Comparison of ENCODE assay signal across 12 mouse cellular contexts in genomic region chr2:30846236-30846635, GRCm38 (mm10). TPM values are rescaled to one million over a fixed set of nuclear protein-coding genes. Genes with fewer than 3 reads are reported as not detected.
DNase-seq lines count a peak whose midpoint lies in the region; ATAC-seq and TF ChIP-seq lines count a peak whose summit lies in the region.
"Had no signal": no experiment of that assay in that cellular context is flagged by ENCODE, and none has a peak within 500 bp of the region (broad histone marks: within the 10 kb centered on the region; RNA-seq: fewer than 3 reads in every experiment).

No protein-coding gene starts in this region.

- H3K4me3 ChIP-seq in heart, embryonic 12.5 days = peak overlapping the region; percentile 82
- H3K4me3 ChIP-seq in lung, postnatal 0 days (ENCODE audit: low read depth, low read length) = no peak overlapping the region
- no peak overlapping the region for H3K4me3 ChIP-seq in forebrain, postnatal 0 days (ENCODE audit: low read depth, low read length)
- H3K4me3 ChIP-seq in neural tube, embryonic 14.5 days (ENCODE audit: low read depth, low read length) = no peak overlapping the region
- H3K4me3 ChIP-seq: erythroblast, embryonic 14.5 days had no signal

- TF ChIP-seq EP300 in lung, postnatal 0 days (IDR thresholded peaks at IDR 0.05) = no peak

- peak overlapping the region; percentile 98 for H3K9ac ChIP-seq in heart, embryonic 12.5 days
- no peak overlapping the region for H3K9ac ChIP-seq in lung, postnatal 0 days (replicated peaks; ENCODE audit: low read depth)
- H3K9ac ChIP-seq in forebrain, postnatal 0 days = no peak overlapping the region
- H3K9ac ChIP-seq in neural tube, embryonic 14.5 days (replicated peaks; ENCODE audit: low read depth, low read length) = no peak overlapping the region

- H3K27me3 ChIP-seq in heart, embryonic 12.5 days (replicated peaks) = 0 out of 2 replicates have a peak, but pooled peaks cover 4% of the 10 kb centered on the region
- peaks cover 15% of the 10 kb centered on the region; the same call in 1 of the 2 replicates for H3K27me3 ChIP-seq in lung, postnatal 0 days (replicated peaks; ENCODE audit: insufficient read depth, low read length)
- peaks cover 24% of the 10 kb centered on the region for H3K27me3 ChIP-seq in forebrain, postnatal 0 days (ENCODE audit: insufficient read depth, low read length)
- peaks cover 31% of the 10 kb centered on the region for H3K27me3 ChIP-seq in neural tube, embryonic 14.5 days (ENCODE audit: control insufficient read depth, insufficient read depth, low read length)

- no peaks in the 10 kb centered on the region for H3K36me3 ChIP-seq in heart, embryonic 12.5 days
- no peaks in the 10 kb centered on the region for H3K36me3 ChIP-seq in lung, postnatal 0 days (ENCODE audit: insufficient read depth, low read length)
- no peaks in the 10 kb centered on the region for H3K36me3 ChIP-seq in forebrain, postnatal 0 days (ENCODE audit: insufficient read depth)
- H3K36me3 ChIP-seq in neural tube, embryonic 14.5 days (ENCODE audit: control insufficient read depth, insufficient read depth, low read length) = no peaks in the 10 kb centered on the region

- H3K4me1 ChIP-seq in heart, embryonic 12.5 days (replicated peaks) = peaks cover 60% of the 10 kb centered on the region
- no peaks in the 10 kb centered on the region for H3K4me1 ChIP-seq in lung, postnatal 0 days (ENCODE audit: insufficient read depth, low read depth, low read length)
- no peaks in the 10 kb centered on the region for H3K4me1 ChIP-seq in forebrain, postnatal 0 days (ENCODE audit: insufficient read depth)
- H3K4me1 ChIP-seq in neural tube, embryonic 14.5 days (ENCODE audit: control insufficient read depth, insufficient read depth, low read length) = peaks cover 3% of the 10 kb centered on the region; the same call in 1 of the 2 replicates

- H3K4me2 ChIP-seq in heart, embryonic 12.5 days = peak overlapping the region; percentile 82
- H3K4me2 ChIP-seq in lung, postnatal 0 days (replicated peaks; ENCODE audit: low read depth, low read length) = peak overlapping the region; percentile 81; the same call in 1 of the 2 replicates
- H3K4me2 ChIP-seq in forebrain, postnatal 0 days (ENCODE audit: low read depth) = peak overlapping the region; percentile 79; the same call in 1 of the 2 replicates
- H3K4me2 ChIP-seq in neural tube, embryonic 14.5 days (ENCODE audit: low read depth, low read length) = 0 out of 2 replicates have a peak overlapping the region, but pooled peaks have one; percentile 62

- no peaks in the 10 kb centered on the region for H3K9me3 ChIP-seq in heart, embryonic 12.5 days (replicated peaks)
- H3K9me3 ChIP-seq in lung, postnatal 0 days (ENCODE audit: low read length) = no peaks in the 10 kb centered on the region
- H3K9me3 ChIP-seq in forebrain, postnatal 0 days (ENCODE audit: low read length) = no peaks in the 10 kb centered on the region
- no peaks in the 10 kb centered on the region for H3K9me3 ChIP-seq in neural tube, embryonic 14.5 days (ENCODE audit: control insufficient read depth, low read length)

- 54% methylated on average over 8 of the region's 8 CpGs for WGBS in heart, embryonic 12.5 days
- WGBS in lung, postnatal 0 days = 50% methylated on average over 8 of the region's 8 CpGs
- WGBS in forebrain, postnatal 0 days = 91% methylated on average over 8 of the region's 8 CpGs
- 81% methylated on average over 8 of the region's 8 CpGs for WGBS in neural tube, embryonic 14.5 days

- peak overlapping the region; percentile 87 for H3K27ac ChIP-seq in heart, embryonic 12.5 days (ENCODE audit: poor library complexity, severe bottlenecking)
- no peak overlapping the region for H3K27ac ChIP-seq in lung, postnatal 0 days (ENCODE audit: low read length)
- H3K27ac ChIP-seq in forebrain, postnatal 0 days (ENCODE audit: low read depth, low read length) = no peak overlapping the region
- H3K27ac ChIP-seq in neural tube, embryonic 14.5 days (ENCODE audit: low read depth, low read length) = no peak overlapping the region

- TF ChIP-seq CTCF in lung, postnatal 0 days (IDR thresholded peaks at IDR 0.05) = no peak
- TF ChIP-seq CTCF in forebrain, postnatal 0 days (IDR thresholded peaks at IDR 0.05; ENCODE audit: low read depth) = no peak

- no peak for ATAC-seq in heart, embryonic 12.5 days (ENCODE audit: insufficient number of reproducible peaks, low FRiP score)
- ATAC-seq in lung, postnatal 0 days = no peak
- ATAC-seq in forebrain, postnatal 0 days = no peak
- ATAC-seq in neural tube, embryonic 14.5 days (ENCODE audit: low read depth) = no peak
- ATAC-seq: CD4-positive, CD25-positive, alpha-beta regulatory T cell, adult 4 months had no signal

- no peak for DNase-seq in heart, adult 9 months (ENCODE audit: low spot score in 2 of 2)
- no peak for DNase-seq in lung, postnatal 0 days (ENCODE audit: low spot score)
- no peak for DNase-seq in lung, postnatal 4 days
- DNase-seq in forebrain, postnatal 0 days = no peak
- DNase-seq in retina, embryonic 14.5 days (ENCODE audit: low spot score) = no peak
- no peak for DNase-seq in adrenal gland, postnatal 14 days
- DNase-seq: right cerebral cortex, postnatal 14 days had no signal

RNA-seq across cellular contexts. Expression of gene Prrx2, which starts 11.5 kb away (rescaled TPM):
- 58.8 and 63.9 TPM in 2 replicates for polyA plus RNA-seq in heart, embryonic 12.5 days (2016; fragmentation: Nextera tagmentation; extraction: Ambion mirVana)
- polyA plus RNA-seq in lung, postnatal 0 days (2015; fragmentation: Nextera tagmentation; extraction: Ambion mirVana) = 2.9 and 4.3 TPM in 2 replicates
- total RNA-seq in forebrain, postnatal 0 days (2014; rRNA removed) = 2.5 and 4.1 TPM in 2 replicates
- polyA plus RNA-seq in forebrain, postnatal 0 days (2015; fragmentation: Nextera tagmentation; extraction: Ambion mirVana) = 3.6 and 3.7 TPM in 2 replicates
- polyA plus RNA-seq in neural tube, embryonic 14.5 days (2014; fragmentation: Nextera tagmentation; extraction: Ambion mirVana) = 0.70 and 0.99 TPM in 2 replicates
- total RNA-seq in adrenal gland, postnatal 14 days (2021) = 1.6 and 2.4 TPM in 2 replicates
- total RNA-seq: monocyte, adult 5-6 weeks had no signal
- polyA plus RNA-seq: CD4-positive, CD25-positive, alpha-beta regulatory T cell, adult 4 months; erythroblast, embryonic 14.5 days had no signal

RNA-seq across cellular contexts. Expression of gene Asb6, which starts 16.1 kb away (rescaled TPM):
- polyA plus RNA-seq in heart, embryonic 12.5 days (2016; fragmentation: Nextera tagmentation; extraction: Ambion mirVana) = 24.2 and 25.5 TPM in 2 replicates
- polyA plus RNA-seq in lung, postnatal 0 days (2015; fragmentation: Nextera tagmentation; extraction: Ambion mirVana) = 24.9 and 26.1 TPM in 2 replicates
- total RNA-seq in forebrain, postnatal 0 days (2014; rRNA removed) = 32.7 and 45.2 TPM in 2 replicates
- 31.3 and 36.0 TPM in 2 replicates for polyA plus RNA-seq in forebrain, postnatal 0 days (2015; fragmentation: Nextera tagmentation; extraction: Ambion mirVana)
- 35.9 and 36.9 TPM in 2 replicates for polyA plus RNA-seq in neural tube, embryonic 14.5 days (2014; fragmentation: Nextera tagmentation; extraction: Ambion mirVana)
- 22.3 and 25.8 TPM in 2 replicates for total RNA-seq in adrenal gland, postnatal 14 days (2021)

RNA-seq across cellular contexts. Expression of gene Ntmt1, which starts 38.6 kb away (rescaled TPM):
- polyA plus RNA-seq in heart, embryonic 12.5 days (2016; fragmentation: Nextera tagmentation; extraction: Ambion mirVana) = 77.2 and 78.8 TPM in 2 replicates
- 49.4 and 50.7 TPM in 2 replicates for polyA plus RNA-seq in lung, postnatal 0 days (2015; fragmentation: Nextera tagmentation; extraction: Ambion mirVana)
- 87.6 and 105 TPM in 2 replicates for total RNA-seq in forebrain, postnatal 0 days (2014; rRNA removed)
- 106 and 107 TPM in 2 replicates for polyA plus RNA-seq in forebrain, postnatal 0 days (2015; fragmentation: Nextera tagmentation; extraction: Ambion mirVana)
- polyA plus RNA-seq in neural tube, embryonic 14.5 days (2014; fragmentation: Nextera tagmentation; extraction: Ambion mirVana) = 105 and 112 TPM in 2 replicates
- total RNA-seq in adrenal gland, postnatal 14 days (2021) = 32.3 and 37.7 TPM in 2 replicates

RNA-seq across cellular contexts. Expression of gene 1700001O22Rik, which starts 42.8 kb away (rescaled TPM):
- polyA plus RNA-seq in heart, embryonic 12.5 days (2016; fragmentation: Nextera tagmentation; extraction: Ambion mirVana) = 1.0 and 2.2 TPM in 2 replicates
- polyA plus RNA-seq in lung, postnatal 0 days (2015; fragmentation: Nextera tagmentation; extraction: Ambion mirVana) = 0.47 and 0.94 TPM in 2 replicates
- total RNA-seq in forebrain, postnatal 0 days (2014; rRNA removed) = 0.77 and 1.8 TPM in 2 replicates
- 1.4 and 1.5 TPM in 2 replicates for polyA plus RNA-seq in forebrain, postnatal 0 days (2015; fragmentation: Nextera tagmentation; extraction: Ambion mirVana)
- polyA plus RNA-seq in neural tube, embryonic 14.5 days (2014; fragmentation: Nextera tagmentation; extraction: Ambion mirVana) = 0.89 and 1.9 TPM in 2 replicates
- 0.98 and 2.0 TPM in 2 replicates for total RNA-seq in adrenal gland, postnatal 14 days (2021)
- total RNA-seq: monocyte, adult 5-6 weeks had no signal
- polyA plus RNA-seq: erythroblast, embryonic 14.5 days had no signal

Comparison
In these comparisons a context has a peak if more than half of its experiments do, and no peak if none do; other contexts are left out.
1. RNA of gene Prrx2, which starts 11.5 kb away (polyA plus RNA-seq): 58.8 to 63.9 TPM in heart, embryonic 12.5 days; 2.9 to 4.3 TPM in lung, postnatal 0 days, 3.6 to 3.7 TPM in forebrain, postnatal 0 days and 0.70 to 0.99 TPM in neural tube, embryonic 14.5 days; every median in the first group is over 10 times any median in the second.
2. Peak in every context shown above with its lines, with median percentiles within 50 percentile points of each other: H3K4me2 ChIP-seq.